Mouse (Mus musculus) intestine, embryonic 15.5 days (tissue): ENCODE measurements at regions not wholly inside any gene's neighbourhood (a gene's known extent, or its start where the extent isn't known, plus 50 kb on each side); places are given as distances from the start of the nearest gene placed in this dataset.

Source experiments
- ATAC-seq: fragments of 200-750 bp; cut with Nextera tagmentation; 2 replicates; pipeline ENCODE4 v1.8.0; 2017; ENCODE audit warnings: moderate TSS enrichment, moderate library complexity
- H3K27ac ChIP-seq: fragments of 300-500 bp; sonication (generic); 2 replicates; pipeline ENCODE4 v1.5.1; 2015; ENCODE audit warnings: mild to moderate bottlenecking, inconsistent platforms
- H3K27me3 ChIP-seq: fragments of 300-500 bp; sonication (generic); replicated peaks from 2 replicates; pipeline ENCODE4 v1.6.1; 2015; ENCODE audit warnings: inconsistent platforms
- H3K36me3 ChIP-seq: fragments of 300-500 bp; sonication (generic); 2 replicates; pipeline ENCODE4 v1.6.1; 2015; ENCODE audit warnings: inconsistent platforms
- H3K4me1 ChIP-seq: fragments of 300-500 bp; sonication (generic); replicated peaks from 2 replicates; pipeline ENCODE4 v1.6.1; 2015; ENCODE audit warnings: inconsistent platforms
- H3K4me2 ChIP-seq: fragments of 300-500 bp; sonication (generic); replicated peaks from 2 replicates; pipeline ENCODE4 v1.6.1; 2015; ENCODE audit warnings: mild to moderate bottlenecking, inconsistent platforms
- H3K4me3 ChIP-seq: fragments of 300-500 bp; sonication (generic); replicated peaks from 2 replicates; pipeline ENCODE4 v1.5.1; 2015; ENCODE audit warnings: inconsistent platforms
- H3K9ac ChIP-seq: fragments of 300-500 bp; sonication (generic); 2 replicates; pipeline ENCODE4 v1.6.1; 2015; ENCODE audit warnings: inconsistent platforms
- H3K9me3 ChIP-seq: fragments of 300-500 bp; sonication (generic); 2 replicates; pipeline ENCODE4 v1.6.1; 2016; ENCODE audit warnings: inconsistent platforms
- WGBS: fragments of 180-500 bp; shearing (Covaris S2); methylation state at CpG from one replicate; pipeline ENCODE4 v1.1.7; 2015; 5-methylcytosine and 5-hydroxymethylcytosine counted together

- Histone ChIP-seq H3K4me3 (no peak overlapping the region), H3K4me1 (no peaks in the 10 kb centered on the region), H3K9me3 (no peaks in the 10 kb centered on the region), H3K27me3 (no peaks in the 10 kb centered on the region), H3K27ac (no peak overlapping the region), H3K36me3 (no peaks in the 10 kb centered on the region), H3K4me2 (no peak overlapping the region), H3K9ac (no peak overlapping the region)
- no peak for ATAC-seq
- WGBS, result 96% methylated on average over 1 of the region's 1 CpGs
These were observed 174.4 kb downstream of the Fam49a start for GRCm38 (mm10) chr12:12436379-12436778.

DNA sequence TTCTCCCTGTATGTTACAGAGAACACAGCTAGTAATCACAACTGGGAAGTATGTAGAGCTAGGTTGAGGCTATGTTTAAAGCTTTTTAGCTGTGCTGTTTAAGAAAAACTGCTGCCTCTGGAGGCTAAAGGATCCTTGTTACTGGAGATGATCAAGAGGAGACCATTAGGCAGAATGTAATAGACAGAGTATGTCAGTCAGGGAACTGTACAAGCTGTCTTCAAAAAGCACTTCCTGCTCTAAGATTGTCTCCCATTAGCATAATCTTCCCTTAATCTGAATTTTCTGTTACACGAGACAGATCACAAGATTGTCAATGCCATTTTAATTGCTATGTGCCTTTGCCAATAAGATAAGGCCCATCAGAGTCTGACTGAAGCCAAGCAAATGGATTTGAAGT lies 170.7 kb downstream of the Fam49a start:
- no peak overlapping the region for H3K27ac ChIP-seq
- H3K36me3 ChIP-seq, result no peaks in the 10 kb centered on the region
- 65% methylated on average over 1 of the region's 1 CpGs for WGBS
- H3K4me3 ChIP-seq, result no peak overlapping the region
- H3K4me2 ChIP-seq, result no peak overlapping the region
- H3K9ac ChIP-seq, result no peak overlapping the region
- H3K4me1 ChIP-seq, result no peaks in the 10 kb centered on the region
- H3K27me3 ChIP-seq, result no peaks in the 10 kb centered on the region
- no peaks in the 10 kb centered on the region for H3K9me3 ChIP-seq
- ATAC-seq, result no peak
